Mouse (Mus musculus) ovary, adult 18-20 months (tissue): ENCODE measurements around the gene Zbp1.

ENCODE experiments used
- DNase-seq: peaks from one replicate; pipeline ENCODE4 v3.0.0; 2022; ENCODE audit warnings: low spot score, mixed read lengths

Zbp1 gene

GRCm38 (mm10) chr2:173218416-173219141 lies at the start of gene Zbp1:
Gene Zbp1, minus strand, starts transcription at chr2:173218923.
- no peak for DNase-seq

GRCm38 (mm10) chr2:173267562-173267961 lies 48.8 kb upstream of the Zbp1 start:
- DNase-seq: no peak

- DNase-seq: no peak
These were observed 47.8 kb upstream of the Zbp1 start for GRCm38 (mm10) chr2:173266349-173267112.

- DNase-seq: no peak
These were observed 46.9 kb upstream of the Zbp1 start for GRCm38 (mm10) chr2:173265468-173266265.

GRCm38 (mm10) chr2:173264467-173265128 lies 45.9 kb upstream of the Zbp1 start:
- DNase-seq: no peak

GRCm38 (mm10) chr2:173263636-173264330 lies 45.1 kb upstream of the Zbp1 start:
- no peak for DNase-seq

- no peak for DNase-seq
These were observed 42.8 kb upstream of the Zbp1 start for GRCm38 (mm10) chr2:173261497-173261896.

- no peak for DNase-seq
These were observed 39.9 kb upstream of the Zbp1 start for GRCm38 (mm10) chr2:173258459-173259091.

- DNase-seq: peak; percentile 66
These were observed 38.9 kb upstream of the Zbp1 start for GRCm38 (mm10) chr2:173257610-173258009.

- DNase-seq: no peak
These were observed 37.8 kb upstream of the Zbp1 start for GRCm38 (mm10) chr2:173256552-173256949.

GRCm38 (mm10) chr2:173255810-173256551 lies 37.3 kb upstream of the Zbp1 start:
- no peak for DNase-seq

- no peak for DNase-seq
These were observed 35.3 kb upstream of the Zbp1 start for GRCm38 (mm10) chr2:173253761-173254662.

GRCm38 (mm10) chr2:173251675-173252074 lies 33.0 kb upstream of the Zbp1 start:
- no peak for DNase-seq

GRCm38 (mm10) chr2:173251133-173251532 lies 32.4 kb upstream of the Zbp1 start:
- no peak for DNase-seq

GRCm38 (mm10) chr2:173250411-173250810 lies 31.7 kb upstream of the Zbp1 start:
- DNase-seq: no peak

- DNase-seq: no peak
These were observed 31.2 kb upstream of the Zbp1 start for GRCm38 (mm10) chr2:173249965-173250364.

- no peak for DNase-seq
These were observed 30.7 kb upstream of the Zbp1 start for GRCm38 (mm10) chr2:173249386-173249785.

- DNase-seq: no peak
These were observed 30.1 kb upstream of the Zbp1 start for GRCm38 (mm10) chr2:173248822-173249221.

GRCm38 (mm10) chr2:173247911-173248310 lies 29.2 kb upstream of the Zbp1 start:
- no peak for DNase-seq
